Mouse (Mus musculus) MEL (cell line): ENCODE results near the gene Tnfsf12.

Experiments used
- CHD2 ChIP-seq: IDR thresholded peaks from 2 replicates; pipeline ENCODE4 v1.6.1; 2011; ENCODE audit warnings: low read length, improper control_type of control experiment
- CTCF ChIP-seq, 3 experiments: IDR thresholded peaks in 2 of 3; conservative IDR thresholded peaks in 1 of 3; 2 replicates each; pipeline ENCODE4 v1.5.1; 2011 to 2012; ENCODE audit warnings: low read length in 3 of 3, low read depth in 2 of 3, mild to moderate bottlenecking in 2 of 3, improper control_type of control experiment in 1 of 3, inconsistent platforms in 1 of 3, mixed read lengths in 1 of 3, moderate library complexity in 1 of 3; ENCODE audit not compliant: control insufficient read depth in 1 of 3, insufficient read depth in 1 of 3, poor library complexity in 1 of 3, severe bottlenecking in 1 of 3
- E2F4 ChIP-seq: IDR thresholded peaks from 2 replicates; pipeline ENCODE4 v1.6.1; 2011; ENCODE audit warnings: low read depth, low read length, improper control_type of control experiment, borderline replicate concordance
- EP300 ChIP-seq, 2 experiments: IDR thresholded peaks; 2 replicates each; pipeline ENCODE4 v1.6.1; 2011; ENCODE audit warnings: improper control_type of control experiment in 2 of 2, low read length in 2 of 2, low read depth in 1 of 2, mild to moderate bottlenecking in 1 of 2
- JUND ChIP-seq: IDR thresholded peaks from 2 replicates; pipeline ENCODE4 v1.6.1; 2011; ENCODE audit warnings: low read depth, mild to moderate bottlenecking, improper control_type of control experiment, low read length
- NELFE ChIP-seq: IDR thresholded peaks from 2 replicates; pipeline ENCODE4 v1.6.1; 2011; ENCODE audit warnings: low read depth, low read length, improper control_type of control experiment
- POLR2A ChIP-seq, 2 experiments: IDR thresholded peaks; 2 replicates each; pipeline ENCODE4 v1.6.1; 2011 to 2012; ENCODE audit warnings: low read length in 2 of 2, mild to moderate bottlenecking in 2 of 2, control low read depth in 1 of 2, improper control_type of control experiment in 1 of 2, low read depth in 1 of 2, moderate library complexity in 1 of 2; ENCODE audit not compliant: control insufficient read depth in 1 of 2, insufficient read depth in 1 of 2, poor library complexity in 1 of 2
- RCOR1 ChIP-seq: IDR thresholded peaks from 2 replicates; pipeline ENCODE4 v1.6.1; 2012; ENCODE audit warnings: low read depth, mild to moderate bottlenecking, inconsistent platforms, low read length, improper control_type of control experiment
- TAL1 ChIP-seq: IDR thresholded peaks from 2 replicates; pipeline ENCODE4 v1.6.1; 2012; ENCODE audit warnings: mild to moderate bottlenecking, inconsistent platforms, low read length, moderate library complexity, mixed read lengths
- TCF12 ChIP-seq: IDR thresholded peaks from 2 replicates; pipeline ENCODE4 v1.6.1; 2014; ENCODE audit warnings: low read depth, mild to moderate bottlenecking, inconsistent platforms, low read length, improper control_type of control experiment, moderate library complexity
- USF1 ChIP-seq: IDR thresholded peaks from 2 replicates; pipeline ENCODE4 v1.6.1; 2014; ENCODE audit warnings: low read depth, mild to moderate bottlenecking, inconsistent platforms, low read length, improper control_type of control experiment, moderate library complexity
- ZC3H11A ChIP-seq: IDR thresholded peaks from 2 replicates; pipeline ENCODE4 v1.6.1; 2012; ENCODE audit warnings: low read depth, mild to moderate bottlenecking, inconsistent platforms, low read length, improper control_type of control experiment

GRCm38 (mm10) chr11:69715929-69716328 is 20.3 kb upstream of the Tnfsf12 start:
- TF ChIP-seq POLR2A (IDR thresholded peaks at IDR 0.05; ENCODE audit: control insufficient read depth in 1 of 2, insufficient read depth in 1 of 2, low read depth in 1 of 2, low read length in 2 of 2, poor library complexity in 1 of 2) (no peak), EP300 (IDR thresholded peaks at IDR 0.05; ENCODE audit: low read depth in 1 of 2, low read length in 2 of 2) (no peak), ZC3H11A (no peak), CTCF (IDR thresholded peaks at IDR 0.05 in 2 of 3, conservative IDR thresholded peaks at IDR 0.05 in 1 of 3; ENCODE audit: control insufficient read depth in 1 of 3, insufficient read depth in 1 of 3, low read depth in 2 of 3, low read length in 3 of 3, poor library complexity in 1 of 3, severe bottlenecking in 1 of 3) (no peak), E2F4 (no peak), JUND (no peak), CHD2 (no peak), TCF12 (no peak), TAL1 (no peak), RCOR1 (no peak), USF1 (no peak), NELFE (no peak)
